Mouse (Mus musculus): ENCODE data around the gene Lingo1. TPM values are rescaled to one million over a fixed set of nuclear protein-coding genes. Genes with fewer than 3 reads are reported as not detected.

Lingo1 gene
- polyA plus RNA-seq, 2 experiments: 5.4 to 21.0 TPM

- Histone ChIP-seq H3K27me3 (ENCODE audit: control insufficient read depth, insufficient read depth, low read length) (peaks cover 15% of the 10 kb centered on the region; the same call in 1 of the 2 replicates), H3K27ac (replicated peaks; ENCODE audit: low read depth, low read length) (no peak overlapping the region), H3K4me2 (replicated peaks; ENCODE audit: low read depth, low read length, severe bottlenecking) (no peak overlapping the region), H3K4me1 (ENCODE audit: control insufficient read depth, insufficient read depth, low read length) (peaks cover 14% of the 10 kb centered on the region; the same call in 1 of the 2 replicates), H3K4me3 (replicated peaks; ENCODE audit: low read length) (no peak overlapping the region), H3K9ac (ENCODE audit: low read depth, low read length, severe bottlenecking) (no peak overlapping the region), H3K36me3 (ENCODE audit: control insufficient read depth, insufficient read depth, low read length) (no peaks in the 10 kb centered on the region), H3K9me3 (ENCODE audit: control insufficient read depth, low read length) (no peaks in the 10 kb centered on the region)
- no peak for DNase-seq (ENCODE audit: low spot score)
- no peak for ATAC-seq (ENCODE audit: low FRiP score, low read depth)
- 64% methylated on average over 16 of the region's 16 CpGs for WGBS
- TF ChIP-seq POLR2A (IDR thresholded peaks at IDR 0.05; ENCODE audit: borderline replicate concordance, extremely low read depth, insufficient read depth, insufficient read length): no peak
Measured at GRCm38 (mm10) chr9:56606082-56606740, 190.1 kb downstream of the Lingo1 start.

GRCm38 (mm10) chr9:56605443-56605806, 190.8 kb downstream of the Lingo1 start:
- H3K27me3 ChIP-seq (ENCODE audit: control insufficient read depth, insufficient read depth, low read length): peaks cover 15% of the 10 kb centered on the region; the same call in 1 of the 2 replicates
- H3K4me2 ChIP-seq (replicated peaks; ENCODE audit: low read depth, low read length, severe bottlenecking): no peak overlapping the region
- H3K27ac ChIP-seq (replicated peaks; ENCODE audit: low read depth, low read length): no peak overlapping the region
- H3K36me3 ChIP-seq (ENCODE audit: control insufficient read depth, insufficient read depth, low read length): no peaks in the 10 kb centered on the region
- ATAC-seq (ENCODE audit: low FRiP score, low read depth): no peak
- peaks cover 14% of the 10 kb centered on the region; the same call in 1 of the 2 replicates for H3K4me1 ChIP-seq (ENCODE audit: control insufficient read depth, insufficient read depth, low read length)
- no peak for TF ChIP-seq POLR2A (IDR thresholded peaks at IDR 0.05; ENCODE audit: borderline replicate concordance, extremely low read depth, insufficient read depth, insufficient read length)
- no peak for DNase-seq (ENCODE audit: low spot score)
- no peak overlapping the region for H3K4me3 ChIP-seq (replicated peaks; ENCODE audit: low read length)
- H3K9me3 ChIP-seq (ENCODE audit: control insufficient read depth, low read length): no peaks in the 10 kb centered on the region
- no peak overlapping the region for H3K9ac ChIP-seq (ENCODE audit: low read depth, low read length, severe bottlenecking)

GRCm38 (mm10) chr9:56604797-56605442, 191.3 kb downstream of the Lingo1 start:
- no peak overlapping the region for H3K9ac ChIP-seq (ENCODE audit: low read depth, low read length, severe bottlenecking)
- ATAC-seq (ENCODE audit: low FRiP score, low read depth) (no peak), DNase-seq (ENCODE audit: low spot score) (no peak)
- H3K27ac ChIP-seq (replicated peaks; ENCODE audit: low read depth, low read length): no peak overlapping the region
- no peaks in the 10 kb centered on the region for H3K9me3 ChIP-seq (ENCODE audit: control insufficient read depth, low read length)
- peaks cover 15% of the 10 kb centered on the region; the same call in 1 of the 2 replicates for H3K27me3 ChIP-seq (ENCODE audit: control insufficient read depth, insufficient read depth, low read length)
- H3K4me3 ChIP-seq (replicated peaks; ENCODE audit: low read length): no peak overlapping the region
- H3K36me3 ChIP-seq (ENCODE audit: control insufficient read depth, insufficient read depth, low read length): no peaks in the 10 kb centered on the region
- no peak overlapping the region for H3K4me2 ChIP-seq (replicated peaks; ENCODE audit: low read depth, low read length, severe bottlenecking)
- H3K4me1 ChIP-seq (ENCODE audit: control insufficient read depth, insufficient read depth, low read length): peaks cover 14% of the 10 kb centered on the region; the same call in 1 of the 2 replicates
- WGBS: 23% methylated on average over 12 of the region's 12 CpGs
- no peak for TF ChIP-seq POLR2A (IDR thresholded peaks at IDR 0.05; ENCODE audit: borderline replicate concordance, extremely low read depth, insufficient read depth, insufficient read length)

- H3K27me3 ChIP-seq (ENCODE audit: control insufficient read depth, insufficient read depth, low read length): peaks cover 5% of the 10 kb centered on the region; the same call in 1 of the 2 replicates
- H3K4me1 ChIP-seq (ENCODE audit: control insufficient read depth, insufficient read depth, low read length): peaks cover 5% of the 10 kb centered on the region; the same call in 1 of the 2 replicates
- no peak overlapping the region for H3K4me3 ChIP-seq (replicated peaks; ENCODE audit: low read length)
- 44% methylated on average over 11 of the region's 11 CpGs for WGBS
- no peak overlapping the region for H3K4me2 ChIP-seq (replicated peaks; ENCODE audit: low read depth, low read length, severe bottlenecking)
- DNase-seq (ENCODE audit: low spot score) (no peak), ATAC-seq (ENCODE audit: low FRiP score, low read depth) (no peak)
- no peak overlapping the region for H3K27ac ChIP-seq (replicated peaks; ENCODE audit: low read depth, low read length)
- TF ChIP-seq POLR2A (IDR thresholded peaks at IDR 0.05; ENCODE audit: borderline replicate concordance, extremely low read depth, insufficient read depth, insufficient read length): no peak
- H3K9ac ChIP-seq (ENCODE audit: low read depth, low read length, severe bottlenecking): no peak overlapping the region
- no peaks in the 10 kb centered on the region for H3K9me3 ChIP-seq (ENCODE audit: control insufficient read depth, low read length)
- no peaks in the 10 kb centered on the region for H3K36me3 ChIP-seq (ENCODE audit: control insufficient read depth, insufficient read depth, low read length)
Measured at GRCm38 (mm10) chr9:56600655-56601054, 195.6 kb downstream of the Lingo1 start.

GRCm38 (mm10) chr9:56592639-56593038, 203.6 kb downstream of the Lingo1 start:
- Histone ChIP-seq H3K9me3 (ENCODE audit: control insufficient read depth, low read length) (no peaks in the 10 kb centered on the region), H3K4me1 (ENCODE audit: control insufficient read depth, insufficient read depth, low read length) (0 out of 2 replicates have a peak, but pooled peaks cover 3% of the 10 kb centered on the region), H3K4me3 (replicated peaks; ENCODE audit: low read length) (no peak overlapping the region), H3K4me2 (replicated peaks; ENCODE audit: low read depth, low read length, severe bottlenecking) (no peak overlapping the region), H3K9ac (ENCODE audit: low read depth, low read length, severe bottlenecking) (no peak overlapping the region), H3K36me3 (ENCODE audit: control insufficient read depth, insufficient read depth, low read length) (no peaks in the 10 kb centered on the region), H3K27ac (replicated peaks; ENCODE audit: low read depth, low read length) (no peak overlapping the region), H3K27me3 (ENCODE audit: control insufficient read depth, insufficient read depth, low read length) (no peaks in the 10 kb centered on the region)
- DNase-seq (ENCODE audit: low spot score): no peak
- ATAC-seq (ENCODE audit: low FRiP score, low read depth): no peak
- 88% methylated on average over 7 of the region's 7 CpGs for WGBS
- TF ChIP-seq POLR2A (IDR thresholded peaks at IDR 0.05; ENCODE audit: borderline replicate concordance, extremely low read depth, insufficient read depth, insufficient read length): no peak
